Mouse (Mus musculus) hindbrain, postnatal 0 days (tissue): ENCODE measurements around the gene Akt1. TPM values are rescaled to one million over a fixed set of nuclear protein-coding genes. Genes with fewer than 3 reads are reported as not detected.

Experiments
- ATAC-seq: fragments of 200-750 bp; cut with Nextera tagmentation; 2 replicates; pipeline ENCODE4 v1.8.0; 2017; ENCODE audit warnings: mild to moderate bottlenecking, moderate TSS enrichment, moderate library complexity
- DNase-seq: peaks from one replicate; pipeline ENCODE4 v3.0.0-alpha.2; 2015; ENCODE audit warnings: low spot score
- H3K27ac ChIP-seq: fragments of 300-500 bp; sonication (generic); 2 replicates; pipeline ENCODE4 v1.5.1; 2014; ENCODE audit warnings: mild to moderate bottlenecking
- H3K27me3 ChIP-seq: fragments of 300-500 bp; sonication (generic); 2 replicates; pipeline ENCODE4 v1.6.1; 2014; ENCODE audit warnings: low read length, mixed read lengths; ENCODE audit not compliant: insufficient read depth
- H3K36me3 ChIP-seq: fragments of 300-500 bp; sonication (generic); 2 replicates; pipeline ENCODE4 v1.6.1; 2014; ENCODE audit warnings: low read length, mixed read lengths; ENCODE audit not compliant: insufficient read depth
- H3K4me1 ChIP-seq: fragments of 300-500 bp; sonication (generic); 2 replicates; pipeline ENCODE4 v1.6.1; 2014; ENCODE audit warnings: antibody characterized with exemption, low read length, mixed read lengths; ENCODE audit not compliant: insufficient read depth
- H3K4me2 ChIP-seq: fragments of 300-500 bp; sonication (generic); 2 replicates; pipeline ENCODE4 v1.6.1; 2014; ENCODE audit warnings: low read depth, mild to moderate bottlenecking, low read length, moderate library complexity, mixed read lengths
- H3K4me3 ChIP-seq: fragments of 300-500 bp; sonication (generic); 2 replicates; pipeline ENCODE4 v1.5.1; 2014; ENCODE audit warnings: low read length
- H3K9ac ChIP-seq: fragments of 300-500 bp; sonication (generic); replicated peaks from 2 replicates; pipeline ENCODE4 v1.6.1; 2014; ENCODE audit warnings: mild to moderate bottlenecking, low read length, moderate library complexity, mixed read lengths
- H3K9me3 ChIP-seq: fragments of 300-500 bp; sonication (generic); 2 replicates; pipeline ENCODE4 v1.6.1; 2016; ENCODE audit warnings: low read length, mixed read lengths
- CTCF ChIP-seq: IDR thresholded peaks from 2 replicates; pipeline ENCODE4 v1.5.1; 2016; ENCODE audit warnings: antibody characterized with exemption, control low read depth, low read depth
- WGBS: fragments of 180-500 bp; shearing (Covaris S2); extraction: QIAGEN DNeasy Blood & Tissue Kit; methylation state at CpG from one replicate; pipeline ENCODE4 v1.1.7; 2014; 5-methylcytosine and 5-hydroxymethylcytosine counted together
- polyA plus RNA-seq: library from polyadenylated mRNA; unstranded; fragments of >200 nt; fragmentation: Nextera tagmentation; extraction: Ambion mirVana; gene quantifications from 2 replicates; pipeline ENCODE4 v1.2.1, GENCODE M21; 2015
- total RNA-seq: library from RNA; depleted of rRNA; stranded (reverse); fragments of >200 nt; gene quantifications from 2 replicates; pipeline ENCODE4 v1.2.3, GENCODE M21; 2014

Akt1 gene
- total and polyA plus RNA-seq, 2 experiments from 2014 or later, result 97.4 to 179 TPM

GRCm38 (mm10) chr12:112667619-112668297, 6.9 kb downstream of the Akt1 start:
- Histone ChIP-seq H3K27ac (peak overlapping the region; percentile 36; the same call in 1 of the 2 replicates), H3K9ac (no peak overlapping the region), H3K36me3 (peaks cover 42% of the 10 kb centered on the region), H3K4me3 (no peak overlapping the region), H3K4me2 (no peak overlapping the region), H3K4me1 (peaks cover 54% of the 10 kb centered on the region), H3K9me3 (no peaks in the 10 kb centered on the region), H3K27me3 (no peaks in the 10 kb centered on the region)
- ATAC-seq (no peak; the same call in 1 of the 2 replicates), DNase-seq (no peak)
- no peak for TF ChIP-seq CTCF
- WGBS, result 61% methylated on average over 10 of the region's 10 CpGs

- no peak for DNase-seq
- WGBS, result 71% methylated on average over 9 of the region's 9 CpGs
- H3K4me2 ChIP-seq, result peak overlapping the region; percentile 21; the same call in 1 of the 2 replicates
- H3K36me3 ChIP-seq, result peaks cover 43% of the 10 kb centered on the region
- H3K4me1 ChIP-seq, result peaks cover 40% of the 10 kb centered on the region
- H3K9ac ChIP-seq, result no peak overlapping the region; the same call in 1 of the 2 replicates
- peak overlapping the region; percentile 82 for H3K27ac ChIP-seq
- TF ChIP-seq CTCF, result no peak
- no peaks in the 10 kb centered on the region for H3K27me3 ChIP-seq
- no peak overlapping the region for H3K4me3 ChIP-seq
- no peaks in the 10 kb centered on the region for H3K9me3 ChIP-seq
- no peak for ATAC-seq
These were observed 8.7 kb downstream of the Akt1 start for GRCm38 (mm10) chr12:112665881-112666544.

- H3K27ac ChIP-seq, result peak overlapping the region; percentile 82
- H3K36me3 ChIP-seq, result peaks cover 37% of the 10 kb centered on the region
- peak; percentile 3; the same call in 1 of the 2 replicates for ATAC-seq
- TF ChIP-seq CTCF, result no peak
- no peaks in the 10 kb centered on the region for H3K9me3 ChIP-seq
- H3K4me3 ChIP-seq, result no peak overlapping the region
- no peaks in the 10 kb centered on the region for H3K27me3 ChIP-seq
- H3K4me2 ChIP-seq, result peak overlapping the region; percentile 21; the same call in 1 of the 2 replicates
- DNase-seq, result peak; percentile 87
- H3K9ac ChIP-seq, result peak overlapping the region; percentile 24; the same call in 1 of the 2 replicates
- 12% methylated on average over 18 of the region's 18 CpGs for WGBS
- H3K4me1 ChIP-seq, result peaks cover 43% of the 10 kb centered on the region
These were observed 9.2 kb downstream of the Akt1 start for GRCm38 (mm10) chr12:112665445-112665844.

- Histone ChIP-seq H3K27me3 (no peaks in the 10 kb centered on the region), H3K9me3 (no peaks in the 10 kb centered on the region), H3K4me3 (no peak overlapping the region), H3K4me2 (0 out of 2 replicates have a peak overlapping the region, but pooled peaks have one; percentile 21), H3K4me1 (peaks cover 46% of the 10 kb centered on the region), H3K27ac (peak overlapping the region; percentile 82), H3K9ac (peak overlapping the region; percentile 24; the same call in 1 of the 2 replicates), H3K36me3 (peaks cover 30% of the 10 kb centered on the region; the same call in 1 of the 2 replicates)
- no peak for TF ChIP-seq CTCF
- DNase-seq (peak; percentile 34), ATAC-seq (no peak)
- WGBS, result 21% methylated on average over 5 of the region's 5 CpGs
These were observed 10.0 kb downstream of the Akt1 start for GRCm38 (mm10) chr12:112664656-112665055.

- peak; percentile 74 for DNase-seq
- TF ChIP-seq CTCF, result no peak; the same call in 1 of the 2 replicates
- H3K27me3 ChIP-seq, result no peaks in the 10 kb centered on the region
- no peaks in the 10 kb centered on the region for H3K9me3 ChIP-seq
- peak; percentile 70 for ATAC-seq
- H3K4me1 ChIP-seq, result peaks cover 46% of the 10 kb centered on the region
- H3K9ac ChIP-seq, result 0 out of 2 replicates have a peak overlapping the region, but pooled peaks have one; percentile 13
- 8% methylated on average over 2 of the region's 2 CpGs for WGBS
- H3K27ac ChIP-seq, result peak overlapping the region; percentile 82
- peaks cover 31% of the 10 kb centered on the region for H3K36me3 ChIP-seq
- H3K4me2 ChIP-seq, result peak overlapping the region; percentile 24; the same call in 1 of the 2 replicates
- no peak overlapping the region for H3K4me3 ChIP-seq
These were observed 10.6 kb downstream of the Akt1 start for GRCm38 (mm10) chr12:112664124-112664523.

- Histone ChIP-seq H3K4me3 (no peak overlapping the region), H3K4me2 (peak overlapping the region; percentile 24; the same call in 1 of the 2 replicates), H3K27ac (peak overlapping the region; percentile 82), H3K4me1 (peaks cover 46% of the 10 kb centered on the region), H3K9ac (0 out of 2 replicates have a peak overlapping the region, but pooled peaks have one; percentile 13), H3K27me3 (no peaks in the 10 kb centered on the region), H3K36me3 (peaks cover 31% of the 10 kb centered on the region), H3K9me3 (no peaks in the 10 kb centered on the region)
- WGBS, result 19% methylated on average over 12 of the region's 12 CpGs
- peak; percentile 14; the same call in 1 of the 2 replicates for ATAC-seq
- no peak for DNase-seq
- TF ChIP-seq CTCF, result no peak
These were observed 11.0 kb downstream of the Akt1 start for GRCm38 (mm10) chr12:112663716-112664115.
